Mouse (Mus musculus) C2C12 (cell line): ENCODE measurements around the gene Srms.

ENCODE experiments used
- CTCF ChIP-seq: IDR thresholded peaks from one replicate; pipeline ENCODE4 v1.5.1; 2011; ENCODE audit not compliant: control insufficient read depth, insufficient read depth, insufficient read length
- MAX ChIP-seq: IDR thresholded peaks from one replicate; pipeline ENCODE4 v1.6.1; 2011; ENCODE audit warnings: mild to moderate bottlenecking, control low read depth
- USF1 ChIP-seq: IDR thresholded peaks from one replicate; pipeline ENCODE4 v1.6.1; 2011; ENCODE audit warnings: low read depth, mild to moderate bottlenecking, control low read depth, moderate library complexity

DNA sequence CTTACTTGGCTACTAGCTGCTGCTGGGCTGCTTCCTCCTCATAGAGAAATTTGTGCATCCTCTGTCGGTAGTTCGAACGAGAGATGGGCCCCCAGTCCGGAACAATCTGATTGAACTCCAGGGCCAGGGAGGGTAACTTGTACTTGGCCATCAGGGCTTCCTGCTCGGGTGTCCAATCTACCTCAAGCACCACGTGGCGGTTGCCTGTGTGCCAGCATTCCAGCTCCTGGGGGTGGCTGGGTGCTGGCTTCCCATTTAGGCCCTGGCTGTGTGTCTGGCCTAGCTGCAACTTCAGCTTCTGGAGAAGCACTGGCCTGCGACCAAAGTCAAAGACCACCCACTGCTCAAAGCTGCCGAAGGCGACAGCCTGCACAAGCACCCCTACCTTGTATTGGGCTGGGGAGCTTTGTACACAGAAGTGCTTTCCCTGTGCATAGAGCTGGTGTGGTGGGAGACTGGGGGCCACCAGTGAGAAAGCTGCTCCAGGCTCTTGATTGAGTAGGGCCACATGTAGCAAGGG, 25.2 kb upstream of the Srms start:
- no peak for TF ChIP-seq CTCF
- no peak for TF ChIP-seq MAX
- TF ChIP-seq USF1: no peak
